Mouse (Mus musculus): ENCODE measurements around the gene Pcsk5.

The Pcsk5 gene

GRCm38 (mm10) chr19:17741465-17741864 is 96.0 kb downstream of the Pcsk5 start:
- DNase-seq (ENCODE audit: low read depth, low spot score): no peak

- no peak for DNase-seq (ENCODE audit: low read depth, low spot score)
These were observed 104.7 kb downstream of the Pcsk5 start for GRCm38 (mm10) chr19:17732676-17733277.

- no peak for DNase-seq (ENCODE audit: low read depth, low spot score)
These were observed 120.4 kb downstream of the Pcsk5 start for GRCm38 (mm10) chr19:17717066-17717465.

GRCm38 (mm10) chr19:17715281-17715955 is 122.0 kb downstream of the Pcsk5 start:
- no peak for DNase-seq (ENCODE audit: low read depth, low spot score)

GRCm38 (mm10) chr19:17691626-17692025 is 145.8 kb downstream of the Pcsk5 start:
- no peak for DNase-seq (ENCODE audit: low read depth, low spot score)

GRCm38 (mm10) chr19:17678371-17678770 is 159.1 kb downstream of the Pcsk5 start:
- DNase-seq (ENCODE audit: low read depth, low spot score): no peak

- no peak for DNase-seq (ENCODE audit: low read depth, low spot score)
These were observed 174.8 kb downstream of the Pcsk5 start for GRCm38 (mm10) chr19:17662676-17663075.

- no peak for DNase-seq (ENCODE audit: low read depth, low spot score)
These were observed 175.2 kb downstream of the Pcsk5 start for GRCm38 (mm10) chr19:17662271-17662670.

- no peak for DNase-seq (ENCODE audit: low read depth, low spot score)
These were observed 178.1 kb downstream of the Pcsk5 start for GRCm38 (mm10) chr19:17659321-17659720.

GRCm38 (mm10) chr19:17650831-17651502 is 186.5 kb downstream of the Pcsk5 start:
- no peak for DNase-seq (ENCODE audit: low read depth, low spot score)

GRCm38 (mm10) chr19:17649967-17650366 is 187.5 kb downstream of the Pcsk5 start:
- no peak for DNase-seq (ENCODE audit: low read depth, low spot score)

- DNase-seq (ENCODE audit: low read depth, low spot score): no peak
These were observed 194.2 kb downstream of the Pcsk5 start for GRCm38 (mm10) chr19:17643128-17643797.

GRCm38 (mm10) chr19:17635984-17636383 is 201.4 kb downstream of the Pcsk5 start:
- DNase-seq (ENCODE audit: low read depth, low spot score): no peak

GRCm38 (mm10) chr19:17615646-17616045 is 221.8 kb downstream of the Pcsk5 start:
- DNase-seq (ENCODE audit: low read depth, low spot score): no peak

- DNase-seq (ENCODE audit: low read depth, low spot score): no peak
These were observed 230.9 kb downstream of the Pcsk5 start for GRCm38 (mm10) chr19:17606510-17606909.

- DNase-seq (ENCODE audit: low read depth, low spot score): no peak
These were observed 231.3 kb downstream of the Pcsk5 start for GRCm38 (mm10) chr19:17606093-17606492.

- DNase-seq (ENCODE audit: low read depth, low spot score): no peak
These were observed 234.1 kb downstream of the Pcsk5 start for GRCm38 (mm10) chr19:17603322-17603721.

GRCm38 (mm10) chr19:17600347-17600746 is 237.1 kb downstream of the Pcsk5 start:
- DNase-seq (ENCODE audit: low read depth, low spot score): no peak

- DNase-seq (ENCODE audit: low read depth, low spot score): no peak
These were observed 244.6 kb downstream of the Pcsk5 start for GRCm38 (mm10) chr19:17592790-17593189.

GRCm38 (mm10) chr19:17591335-17591734 is 246.1 kb downstream of the Pcsk5 start:
- no peak for DNase-seq (ENCODE audit: low read depth, low spot score)

GRCm38 (mm10) chr19:17590314-17590713 is 247.1 kb downstream of the Pcsk5 start:
- DNase-seq (ENCODE audit: low read depth, low spot score): no peak

- DNase-seq (ENCODE audit: low read depth, low spot score): no peak
These were observed 260.0 kb downstream of the Pcsk5 start for GRCm38 (mm10) chr19:17577412-17577811.

All from CD4-positive, CD25-positive, alpha-beta regulatory T cell, adult 2 months (primary cell).